Comparison of ENCODE assay signal across 10 mouse cellular contexts in the genomic region with DNA sequence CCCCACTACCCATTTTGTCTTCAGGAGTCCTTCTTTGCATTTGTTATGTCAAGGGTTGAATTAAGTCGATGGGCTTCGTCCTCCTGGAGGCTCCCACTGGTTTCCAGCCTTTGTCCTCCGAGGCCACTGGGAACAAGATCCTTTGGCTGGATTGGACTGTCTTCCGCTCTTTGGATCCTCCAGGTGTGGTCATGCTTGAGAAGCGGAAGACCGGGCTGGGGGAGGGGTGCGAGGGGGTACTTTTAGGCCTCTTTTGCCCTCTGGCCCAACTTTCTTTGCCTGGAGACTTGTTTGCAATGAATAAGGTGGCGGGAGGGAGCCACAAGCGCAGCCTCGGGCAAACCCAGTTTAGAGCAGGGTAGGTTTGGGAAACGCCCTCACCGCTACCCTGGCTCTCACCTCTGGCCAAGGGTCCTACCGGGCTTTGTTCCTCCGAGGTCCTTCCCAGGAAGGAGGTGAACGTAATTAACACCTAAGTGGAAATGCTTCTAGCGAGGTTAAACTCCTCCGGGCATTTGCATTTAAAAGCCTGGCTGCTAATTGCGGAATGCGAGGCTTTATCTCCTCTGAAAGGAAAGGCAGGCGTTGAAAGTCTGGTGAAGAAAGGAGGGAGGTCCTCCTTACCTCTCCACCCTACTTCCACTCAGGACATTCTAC.
A peak's percentile ranks its signal among the peaks of the same experiment; 100 is the strongest.
DNase-seq lines count a peak whose midpoint lies in the region; ATAC-seq lines count a peak whose summit lies in the region.
"Had no signal": no experiment of that assay in that cellular context is flagged by ENCODE, and none has a peak within 500 bp of the region (broad histone marks: within the 10 kb centered on the region; RNA-seq: fewer than 3 reads in every experiment).

No protein-coding gene starts in this region.

- H3K9ac ChIP-seq in embryonic facial prominence, embryonic 14.5 days (ENCODE audit: low read depth, low read length), result no peak overlapping the region
- H3K9ac ChIP-seq in midbrain, embryonic 12.5 days (replicated peaks), result no peak overlapping the region

- peaks cover 6% of the 10 kb centered on the region; the same call in 1 of the 2 replicates for H3K4me1 ChIP-seq in embryonic facial prominence, embryonic 14.5 days (ENCODE audit: control insufficient read depth, insufficient read depth, low read length)
- peaks cover 16% of the 10 kb centered on the region for H3K4me1 ChIP-seq in midbrain, embryonic 12.5 days

- H3K4me2 ChIP-seq in embryonic facial prominence, embryonic 14.5 days (ENCODE audit: low read depth, low read length), result peak overlapping the region; percentile 31
- H3K4me2 ChIP-seq in midbrain, embryonic 12.5 days (replicated peaks), result peak overlapping the region; percentile 27

- no peak overlapping the region for H3K4me3 ChIP-seq in embryonic facial prominence, embryonic 14.5 days (ENCODE audit: low read depth, low read length)
- H3K4me3 ChIP-seq in midbrain, embryonic 12.5 days, result no peak overlapping the region
- H3K4me3 ChIP-seq: layer of hippocampus, adult 2 months had no signal

- H3K36me3 ChIP-seq in embryonic facial prominence, embryonic 14.5 days (ENCODE audit: control insufficient read depth, insufficient read depth, low read length), result no peaks in the 10 kb centered on the region
- no peaks in the 10 kb centered on the region for H3K36me3 ChIP-seq in midbrain, embryonic 12.5 days

- no peak for ATAC-seq in embryonic facial prominence, embryonic 14.5 days (ENCODE audit: low read depth)
- ATAC-seq in midbrain, embryonic 12.5 days (ENCODE audit: low FRiP score, low read depth), result no peak

- WGBS in embryonic facial prominence, embryonic 14.5 days, result 11% methylated on average over 20 of the region's 20 CpGs
- 2% methylated on average over 20 of the region's 20 CpGs for WGBS in midbrain, embryonic 12.5 days

- H3K9me3 ChIP-seq in embryonic facial prominence, embryonic 14.5 days (ENCODE audit: control insufficient read depth, low read length), result no peaks in the 10 kb centered on the region
- no peaks in the 10 kb centered on the region for H3K9me3 ChIP-seq in midbrain, embryonic 12.5 days

- peak; percentile 34 for DNase-seq in embryo, embryonic 9.5 days (ENCODE audit: extremely low spot score)
- DNase-seq in embryo, embryonic 10.5 days (ENCODE audit: low spot score), result no peak
- DNase-seq in embryonic facial prominence, embryonic 14.5 days (ENCODE audit: low spot score), result no peak
- DNase-seq in kidney, adult 11 months, result peak; percentile 40
- no peak for DNase-seq in urinary bladder, postnatal 25 days (ENCODE audit: low spot score)
- DNase-seq in urinary bladder, postnatal 10 days (ENCODE audit: low spot score), result no peak
- no peak for DNase-seq in cerebellum, adult 8-10 months
- DNase-seq: lung, postnatal 36 days had no signal

- no peak overlapping the region for H3K27ac ChIP-seq in embryonic facial prominence, embryonic 14.5 days (replicated peaks; ENCODE audit: low read depth, low read length)
- H3K27ac ChIP-seq in midbrain, embryonic 12.5 days (replicated peaks), result no peak overlapping the region
- H3K27ac ChIP-seq: layer of hippocampus, adult 2 months had no signal

- peaks cover 36% of the 10 kb centered on the region for H3K27me3 ChIP-seq in embryonic facial prominence, embryonic 14.5 days (replicated peaks; ENCODE audit: control insufficient read depth, insufficient read depth, low read length)
- H3K27me3 ChIP-seq in midbrain, embryonic 12.5 days, result peaks cover 83% of the 10 kb centered on the region

Comparison
In these comparisons a context has a peak if more than half of its experiments do, and no peak if none do; other contexts are left out.
1. DNase-seq: peak in embryo, embryonic 9.5 days (single experiment) and kidney, adult 11 months (single experiment); none in embryo, embryonic 10.5 days (single experiment), embryonic facial prominence, embryonic 14.5 days (single experiment), urinary bladder, postnatal 25 days (single experiment), urinary bladder, postnatal 10 days (single experiment) and cerebellum, adult 8-10 months (single experiment).